Mouse (Mus musculus) midbrain, embryonic 14.5 days (tissue): ENCODE results near the gene Dab2ip. TPM values are rescaled to one million over a fixed set of nuclear protein-coding genes. Genes with fewer than 3 reads are reported as not detected.

Experiments
- ATAC-seq: fragments of 200-750 bp; cut with Nextera tagmentation; 2 replicates; pipeline ENCODE4 v1.8.0; 2017; ENCODE audit warnings: moderate number of reproducible peaks, moderate library complexity; ENCODE audit not compliant: low FRiP score, low TSS enrichment
- DNase-seq: peaks from one replicate; pipeline ENCODE4 v3.0.0-alpha.2; 2015
- H3K27ac ChIP-seq: fragments of 300-500 bp; sonication (generic); replicated peaks from 2 replicates; pipeline ENCODE4 v1.5.1; 2014; ENCODE audit warnings: mild to moderate bottlenecking, low read depth, low read length, moderate library complexity
- H3K27me3 ChIP-seq: fragments of 300-500 bp; sonication (generic); 2 replicates; pipeline ENCODE4 v1.6.1; 2014; ENCODE audit warnings: low read length, control low read depth, mixed read lengths; ENCODE audit not compliant: control insufficient read depth, insufficient read depth
- H3K36me3 ChIP-seq: fragments of 300-500 bp; sonication (generic); 2 replicates; pipeline ENCODE4 v1.6.1; 2014; ENCODE audit warnings: low read length, control low read depth; ENCODE audit not compliant: control insufficient read depth, insufficient read depth
- H3K4me1 ChIP-seq: fragments of 300-500 bp; sonication (generic); 2 replicates; pipeline ENCODE4 v1.6.1; 2014; ENCODE audit warnings: mild to moderate bottlenecking, antibody characterized with exemption, low read length, control low read depth; ENCODE audit not compliant: control insufficient read depth, insufficient read depth
- H3K4me2 ChIP-seq: fragments of 300-500 bp; sonication (generic); 2 replicates; pipeline ENCODE4 v1.6.1; 2014; ENCODE audit warnings: mild to moderate bottlenecking, low read length, moderate library complexity
- H3K4me3 ChIP-seq: fragments of 300-500 bp; sonication (generic); replicated peaks from 2 replicates; pipeline ENCODE4 v1.5.1; 2014; ENCODE audit warnings: low read depth, low read length
- H3K9ac ChIP-seq: fragments of 300-500 bp; sonication (generic); replicated peaks from 2 replicates; pipeline ENCODE4 v1.6.1; 2014; ENCODE audit warnings: mild to moderate bottlenecking, low read length, moderate library complexity
- H3K9me3 ChIP-seq: fragments of 300-500 bp; sonication (generic); 2 replicates; pipeline ENCODE4 v1.6.1; 2016; ENCODE audit warnings: low read length, control low read depth, mixed read lengths; ENCODE audit not compliant: control insufficient read depth
- WGBS: fragments of 180-500 bp; shearing (Covaris S2); extraction: QIAGEN DNeasy Blood & Tissue Kit; methylation state at CpG from one replicate; pipeline ENCODE4 v1.1.7; 2014; 5-methylcytosine and 5-hydroxymethylcytosine counted together
- polyA plus RNA-seq: library from polyadenylated mRNA; unstranded; fragments of >200 nt; fragmentation: Nextera tagmentation; extraction: Ambion mirVana; gene quantifications from 2 replicates; pipeline ENCODE4 v1.2.1, GENCODE M21; 2014

Dab2ip gene
- polyA plus RNA-seq, 1 experiment from 2014 or later = 46.4 TPM

DNA sequence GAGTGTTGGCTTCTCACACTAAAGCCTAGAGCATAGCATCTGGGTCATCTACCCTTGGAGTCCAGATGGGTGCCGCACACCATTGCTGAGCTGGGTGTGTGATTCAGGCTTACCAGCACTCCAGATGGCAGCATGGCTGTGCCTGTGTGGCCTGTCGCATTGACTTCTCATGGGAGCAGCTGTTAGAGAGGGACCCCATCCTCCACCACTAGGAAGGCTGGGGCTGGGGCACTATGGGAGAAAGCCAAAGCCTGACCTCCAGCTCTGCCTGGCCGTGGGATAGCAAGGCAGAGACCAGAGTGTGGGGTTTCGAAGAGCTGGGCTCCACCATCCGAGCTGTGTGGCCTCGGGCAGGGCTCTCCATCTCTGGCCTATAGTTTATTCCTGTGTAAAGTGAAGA lies 67.5 kb downstream of the Dab2ip start:
- H3K4me1 ChIP-seq = peaks cover 43% of the 10 kb centered on the region

DNA sequence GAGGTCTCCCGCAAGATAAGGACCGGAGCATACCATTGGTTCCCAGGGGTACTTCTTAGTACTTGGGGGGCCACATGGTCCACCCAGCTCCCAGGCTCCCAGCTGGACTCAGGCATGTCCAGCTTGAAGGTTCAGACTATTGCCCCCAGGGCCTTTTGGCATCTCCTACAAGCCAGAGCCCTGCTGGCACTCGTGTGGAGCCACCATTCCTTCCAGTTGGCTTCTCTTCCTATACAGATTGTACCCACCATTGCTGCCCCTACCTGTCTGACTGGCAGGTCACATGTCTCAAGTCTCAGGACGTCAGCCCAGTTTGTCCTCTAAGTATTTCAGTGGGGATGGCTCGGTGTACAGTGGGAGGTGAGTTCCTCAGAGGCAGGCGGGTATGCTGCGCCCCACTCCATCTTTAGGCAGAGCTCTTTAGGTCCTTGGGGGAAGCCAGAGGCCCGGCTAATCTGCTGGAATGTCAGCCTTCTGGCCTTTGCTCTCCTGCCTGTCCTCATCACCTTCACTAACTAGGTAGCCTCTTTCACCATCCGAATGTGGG lies 68.2 kb downstream of the Dab2ip start:
- H3K9ac ChIP-seq = no peak overlapping the region
- DNase-seq (no peak), ATAC-seq (no peak)
- H3K4me3 ChIP-seq = no peak overlapping the region
- WGBS = 84% methylated on average over 9 of the region's 9 CpGs
- no peaks in the 10 kb centered on the region for H3K9me3 ChIP-seq
- H3K4me1 ChIP-seq = peaks cover 42% of the 10 kb centered on the region
- H3K4me2 ChIP-seq = no peak overlapping the region
- H3K27ac ChIP-seq = no peak overlapping the region
- H3K36me3 ChIP-seq = no peaks in the 10 kb centered on the region
- H3K27me3 ChIP-seq = no peaks in the 10 kb centered on the region

More for the DNA sequence above, 67.5 kb downstream of the Dab2ip start:
- 78% methylated on average over 6 of the region's 6 CpGs for whole genome bisulfite sequencing
- H3K4me2 ChIP-seq = no peak overlapping the region
- H3K27ac ChIP-seq = no peak overlapping the region
- no peaks in the 10 kb centered on the region for H3K27me3 ChIP-seq
- DNase-seq (no peak), ATAC-seq (no peak)
- no peak overlapping the region for H3K4me3 ChIP-seq
- H3K36me3 ChIP-seq = no peaks in the 10 kb centered on the region
- H3K9ac ChIP-seq = no peak overlapping the region
- no peaks in the 10 kb centered on the region for H3K9me3 ChIP-seq

DNA sequence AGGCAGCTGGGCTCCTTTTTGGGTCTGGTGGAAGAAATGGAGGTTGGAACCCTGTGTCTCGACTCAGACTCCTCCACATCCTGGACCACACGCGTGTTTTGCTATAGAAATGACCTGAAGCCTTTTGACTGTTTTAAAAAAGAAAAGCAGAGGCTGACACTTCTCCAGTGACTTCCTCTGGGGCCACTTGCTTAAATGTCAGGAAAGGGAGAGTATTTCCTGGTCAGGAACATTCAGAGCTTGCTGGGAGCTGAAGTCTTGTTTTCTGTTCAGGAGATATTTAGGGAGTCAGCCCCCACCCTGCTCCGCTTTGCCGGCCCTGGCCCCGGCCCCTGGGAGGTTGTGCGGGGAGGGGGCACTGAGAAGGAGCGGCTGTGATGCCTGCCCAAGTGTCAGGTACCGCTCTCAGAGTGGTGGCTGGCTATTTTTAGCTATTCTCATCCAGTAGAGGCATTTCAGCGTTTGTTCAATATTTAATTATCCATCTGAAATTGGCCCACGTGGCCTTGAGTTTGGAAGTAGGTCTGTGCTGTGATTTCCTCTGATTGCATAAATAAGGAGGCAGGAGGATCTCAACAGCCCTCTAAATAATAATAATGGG lies 69.3 kb downstream of the Dab2ip start:
- Histone ChIP-seq H3K4me1 (peaks cover 30% of the 10 kb centered on the region), H3K9ac (no peak overlapping the region; the same call in 1 of the 2 replicates), H3K4me3 (no peak overlapping the region), H3K9me3 (no peaks in the 10 kb centered on the region), H3K36me3 (no peaks in the 10 kb centered on the region), H3K4me2 (no peak overlapping the region), H3K27ac (peak overlapping the region; percentile 26), H3K27me3 (no peaks in the 10 kb centered on the region)
- 52% methylated on average over 11 of the region's 11 CpGs for WGBS
- ATAC-seq = 0 out of 2 replicates have a peak, but pooled peaks have one; percentile 21
- DNase-seq = no peak

DNA sequence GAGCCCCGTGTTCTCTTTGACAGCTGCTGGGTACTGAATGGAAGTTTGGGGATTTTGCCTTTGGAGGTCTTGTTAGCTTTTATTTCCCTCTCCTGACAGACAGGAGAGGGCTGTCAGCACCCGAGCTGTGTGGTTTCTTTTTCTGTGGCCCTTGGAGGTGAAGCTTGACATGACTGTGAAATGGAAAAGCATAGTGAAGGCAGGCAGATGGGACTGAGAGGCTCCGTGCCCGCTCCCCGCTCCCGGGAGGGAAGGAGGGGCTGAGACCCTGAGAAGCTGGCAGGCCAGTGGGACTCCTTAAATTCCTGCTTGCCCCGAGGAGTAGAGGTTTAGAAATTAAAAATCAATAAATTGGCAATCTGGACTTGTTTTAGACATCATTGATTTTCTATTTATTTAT lies 70.0 kb downstream of the Dab2ip start:
- Histone ChIP-seq H3K36me3 (no peaks in the 10 kb centered on the region), H3K9ac (no peak overlapping the region), H3K4me1 (peaks cover 29% of the 10 kb centered on the region), H3K4me2 (no peak overlapping the region), H3K27ac (peak overlapping the region; percentile 26), H3K9me3 (no peaks in the 10 kb centered on the region), H3K27me3 (no peaks in the 10 kb centered on the region), H3K4me3 (no peak overlapping the region)
- WGBS = 44% methylated on average over 7 of the region's 7 CpGs
- ATAC-seq (no peak), DNase-seq (no peak)

DNA sequence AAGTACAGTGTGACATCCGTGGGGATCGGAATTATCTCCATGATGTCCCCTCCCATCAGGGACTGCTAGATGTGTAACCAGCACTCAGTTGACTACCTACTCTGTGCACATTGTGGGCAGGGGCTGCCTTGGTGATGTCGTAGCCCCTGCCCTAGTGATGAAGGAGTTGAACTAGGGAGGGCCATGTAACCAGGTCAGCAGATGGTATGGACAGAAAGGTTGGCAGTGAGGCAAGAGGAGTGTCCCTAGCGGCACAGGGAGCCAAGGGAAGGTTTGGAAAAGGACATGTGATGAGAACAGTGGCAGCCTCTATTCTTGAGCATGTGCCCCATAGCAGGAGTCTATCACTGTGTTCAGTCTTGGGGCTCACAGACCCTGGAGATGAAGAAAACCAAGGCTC lies 70.6 kb downstream of the Dab2ip start:
- ATAC-seq (no peak; the same call in 1 of the 2 replicates), DNase-seq (no peak)

DNA sequence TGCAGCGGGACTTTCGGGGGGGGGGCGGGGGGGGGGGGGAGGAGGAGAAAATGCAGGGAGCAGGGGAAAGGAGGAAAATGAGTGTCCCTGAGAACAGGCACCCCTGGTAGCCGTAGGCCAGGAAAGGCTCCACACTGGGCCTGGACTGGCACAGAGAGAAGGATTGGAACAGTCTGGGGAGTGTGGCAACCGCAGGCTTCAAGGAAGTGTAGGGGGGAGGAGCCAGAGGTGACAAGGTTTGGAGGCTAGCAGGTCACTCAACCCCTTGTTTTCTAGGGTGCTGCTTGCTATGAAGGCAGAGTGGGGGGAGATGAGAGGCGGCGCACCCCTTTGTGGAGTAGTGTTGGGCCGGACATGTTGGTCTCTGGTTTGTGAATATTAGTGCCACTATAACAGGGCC lies 71.1 kb downstream of the Dab2ip start:
- no peak overlapping the region for H3K9ac ChIP-seq
- no peak overlapping the region for H3K4me2 ChIP-seq
- no peaks in the 10 kb centered on the region for H3K36me3 ChIP-seq
- WGBS = 90% methylated on average over 7 of the region's 8 CpGs
- no peak overlapping the region for H3K27ac ChIP-seq
- DNase-seq (no peak), ATAC-seq (no peak)
- no peak overlapping the region for H3K4me3 ChIP-seq
- peaks cover 21% of the 10 kb centered on the region for H3K4me1 ChIP-seq
- no peaks in the 10 kb centered on the region for H3K9me3 ChIP-seq
- H3K27me3 ChIP-seq = no peaks in the 10 kb centered on the region

More for the DNA sequence above, 70.6 kb downstream of the Dab2ip start:
- WGBS = 89% methylated on average over 4 of the region's 4 CpGs
- Histone ChIP-seq H3K36me3 (no peaks in the 10 kb centered on the region), H3K4me2 (no peak overlapping the region), H3K4me3 (no peak overlapping the region), H3K9ac (no peak overlapping the region), H3K9me3 (no peaks in the 10 kb centered on the region), H3K4me1 (peaks cover 24% of the 10 kb centered on the region), H3K27ac (no peak overlapping the region), H3K27me3 (no peaks in the 10 kb centered on the region)

DNA sequence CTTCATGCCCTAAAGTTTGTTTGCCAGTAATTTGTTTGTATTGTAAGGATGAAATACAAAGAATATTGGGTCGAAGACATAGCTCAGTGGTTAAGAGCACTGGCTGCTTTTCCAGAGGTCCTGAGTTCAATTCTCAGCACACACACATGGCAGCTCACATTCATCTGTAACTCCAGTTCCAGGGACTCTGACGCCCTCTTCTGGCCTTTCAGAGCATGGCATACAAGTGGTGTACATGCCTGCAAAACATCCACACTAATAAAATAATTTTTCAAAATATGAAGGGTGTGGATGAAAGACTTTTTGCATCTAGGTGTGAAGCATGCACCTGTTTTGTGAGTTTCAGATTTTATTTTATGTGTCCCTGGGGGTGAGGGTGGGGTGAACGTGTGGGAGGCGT lies 75.3 kb downstream of the Dab2ip start:
- DNase-seq (no peak), ATAC-seq (no peak)
- Histone ChIP-seq H3K4me1 (peaks cover 10% of the 10 kb centered on the region; the same call in 1 of the 2 replicates), H3K9ac (no peak overlapping the region), H3K36me3 (no peaks in the 10 kb centered on the region), H3K4me3 (no peak overlapping the region), H3K4me2 (no peak overlapping the region), H3K27ac (no peak overlapping the region), H3K27me3 (no peaks in the 10 kb centered on the region), H3K9me3 (no peaks in the 10 kb centered on the region)
- WGBS = 83% methylated on average over 4 of the region's 4 CpGs

DNA sequence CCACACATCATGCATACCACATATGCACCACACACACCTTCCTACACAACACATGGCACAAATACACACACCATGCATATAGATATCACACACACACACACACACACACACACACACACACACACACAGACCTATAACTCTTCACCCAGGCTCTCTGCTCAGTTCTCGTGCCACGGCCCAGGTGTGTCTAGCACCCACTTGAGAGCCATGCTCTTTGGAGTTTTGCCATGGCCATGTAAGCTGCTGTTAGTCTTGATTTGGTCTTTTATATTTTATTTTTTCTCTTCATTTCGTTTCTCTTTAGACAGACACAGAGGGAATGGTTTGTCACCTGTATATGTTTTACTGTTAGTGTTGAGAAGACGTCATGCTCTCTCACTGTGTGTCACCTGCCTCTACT lies 76.9 kb downstream of the Dab2ip start:
- Histone ChIP-seq H3K27ac (no peak overlapping the region), H3K4me3 (no peak overlapping the region), H3K27me3 (no peaks in the 10 kb centered on the region), H3K4me2 (no peak overlapping the region), H3K4me1 (peaks cover 6% of the 10 kb centered on the region; the same call in 1 of the 2 replicates), H3K36me3 (no peaks in the 10 kb centered on the region), H3K9me3 (no peaks in the 10 kb centered on the region), H3K9ac (no peak overlapping the region)
- no peak for DNase-seq
- no peak for ATAC-seq
- WGBS = 95% methylated on average over 4 of the region's 4 CpGs

DNA sequence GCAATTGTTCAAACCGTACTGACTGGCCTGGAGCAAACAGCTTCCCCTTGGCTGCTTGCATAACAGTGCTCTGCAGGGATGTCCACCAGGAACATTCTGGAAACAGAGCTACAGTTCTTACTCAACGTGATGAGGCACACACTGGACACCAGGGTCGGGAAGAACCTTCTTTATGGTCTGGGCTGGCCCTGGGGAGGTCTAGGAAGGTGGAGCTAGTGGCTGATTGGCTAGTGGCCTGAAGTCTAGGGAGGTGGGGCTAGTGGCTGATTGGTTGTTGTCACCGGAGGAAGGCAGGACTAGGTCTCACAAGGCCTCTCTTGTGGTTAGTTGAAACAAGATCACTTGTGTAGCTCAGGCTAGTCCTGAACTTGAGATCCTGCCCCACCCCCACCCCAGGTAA lies 77.5 kb downstream of the Dab2ip start:
- ATAC-seq (no peak), DNase-seq (no peak)
- H3K27ac ChIP-seq = no peak overlapping the region
- H3K27me3 ChIP-seq = no peaks in the 10 kb centered on the region
- no peaks in the 10 kb centered on the region for H3K36me3 ChIP-seq
- no peaks in the 10 kb centered on the region for H3K9me3 ChIP-seq
- no peak overlapping the region for H3K4me2 ChIP-seq
- H3K4me1 ChIP-seq = peaks cover 6% of the 10 kb centered on the region; the same call in 1 of the 2 replicates
- no peak overlapping the region for H3K4me3 ChIP-seq
- WGBS = 72% methylated on average over 4 of the region's 4 CpGs
- H3K9ac ChIP-seq = no peak overlapping the region
